Mouse (Mus musculus) liver, adult 2 months (tissue): ENCODE data around the gene B3gnt2.

Source experiments
- CTCF ChIP-seq: fragments of 200-500 bp; IDR thresholded peaks from 2 replicates; pipeline ENCODE4 v1.5.1; 2011; ENCODE audit warnings: low read depth, low read length, control low read depth
- POLR2A ChIP-seq: fragments of 200-500 bp; IDR thresholded peaks from 2 replicates; pipeline ENCODE4 v1.6.1; 2011; ENCODE audit warnings: low read length, control low read depth; ENCODE audit not compliant: insufficient read depth; ENCODE audit errors: extremely low read depth

GRCm38 (mm10) chr11:22830179-22830611 lies 30.6 kb downstream of the B3gnt2 start:
- TF ChIP-seq CTCF (no peak), POLR2A (no peak)
